Mouse (Mus musculus) NIH3T3 (cell line): ENCODE measurements around the gene Gimd1.

Experiments used
- DNase-seq: peaks from one replicate; pipeline ENCODE4 v3.0.0-alpha.2; 2012; ENCODE audit warnings: low read depth

The Gimd1 gene

DNA sequence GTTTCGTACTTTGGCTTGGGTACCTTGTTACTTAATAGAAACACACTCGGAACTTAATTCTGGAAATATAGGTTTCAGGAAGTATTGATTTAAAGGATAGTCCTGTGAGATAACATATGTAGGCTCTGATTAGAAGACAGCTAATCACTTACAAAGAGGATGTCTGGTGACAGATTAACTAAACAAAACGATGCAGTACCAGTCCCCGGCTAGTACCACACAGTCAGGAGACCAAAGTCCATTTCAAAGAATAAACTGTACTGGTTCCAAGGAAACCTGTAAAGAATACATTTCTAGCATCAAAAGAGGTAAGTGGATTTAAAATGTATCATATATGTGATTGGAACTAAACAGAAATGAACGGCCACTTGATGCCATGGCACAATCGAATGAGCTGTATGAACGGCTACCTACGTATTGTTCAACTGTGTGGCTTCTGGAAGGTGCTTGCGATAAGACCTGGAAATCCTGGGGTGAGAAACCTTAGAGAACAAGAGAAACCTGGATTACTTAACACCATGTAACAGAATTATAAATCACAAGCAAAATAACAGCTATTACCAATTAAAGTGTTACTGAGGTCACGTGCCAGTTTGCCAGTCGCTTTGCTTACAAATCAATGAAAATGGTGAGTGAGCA lies at the start of gene Gimd1:
TSS of gene Gimd1 (plus strand) at position 220 of the 639 bp plus-strand sequence.
- no peak for DNase-seq

DNA sequence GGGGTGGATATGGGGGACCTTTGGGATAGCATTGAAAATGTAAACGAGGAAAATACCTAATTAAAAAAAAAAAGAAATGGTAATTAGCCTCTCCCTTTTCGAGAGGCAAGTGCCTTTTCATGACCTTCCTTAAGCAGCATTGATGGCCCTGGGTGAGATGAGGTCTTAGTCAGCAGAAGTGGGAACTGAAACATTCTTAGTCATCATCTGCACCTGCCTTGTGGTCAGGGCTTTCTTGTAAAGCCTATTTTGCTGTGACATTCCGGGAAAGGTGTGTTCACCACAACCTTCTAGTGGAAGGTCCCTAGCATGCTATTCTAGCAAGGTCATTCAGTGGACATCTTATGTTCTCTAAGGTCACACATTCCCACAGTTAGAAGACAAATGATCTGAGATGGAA lies 48.4 kb upstream of the Gimd1 start:
- DNase-seq, result no peak

- DNase-seq, result peak; percentile 38
Measured at GRCm38 (mm10) chr3:132582339-132582738, 47.3 kb upstream of the Gimd1 start.

GRCm38 (mm10) chr3:132585122-132585972 lies 44.3 kb upstream of the Gimd1 start:
- DNase-seq, result no peak

GRCm38 (mm10) chr3:132588146-132588545 lies 41.5 kb upstream of the Gimd1 start:
- DNase-seq, result peak; percentile 79

GRCm38 (mm10) chr3:132590010-132590409 lies 39.6 kb upstream of the Gimd1 start:
- no peak for DNase-seq

GRCm38 (mm10) chr3:132590604-132591003 lies 39.0 kb upstream of the Gimd1 start:
- DNase-seq, result no peak

DNA sequence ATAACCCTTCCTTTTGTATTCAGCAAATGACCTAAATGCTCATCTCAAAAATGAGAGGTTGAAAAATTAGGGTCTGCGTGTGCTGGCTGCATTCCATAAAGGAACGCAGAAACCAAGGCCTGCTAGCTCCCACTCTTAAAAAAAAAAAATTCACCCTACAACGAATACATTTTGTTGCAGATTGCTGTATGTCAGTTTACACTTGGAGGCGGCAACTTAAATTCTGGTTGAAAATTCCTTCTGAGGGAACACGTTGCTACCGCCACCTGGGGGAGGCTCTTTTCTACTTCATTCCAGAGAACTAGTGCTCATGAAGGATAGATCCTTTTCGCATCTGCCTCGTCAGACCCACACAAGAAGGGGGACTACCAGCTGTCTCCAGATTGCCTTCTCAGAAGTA lies 879 bp upstream of the Gimd1 start:
- peak; percentile 38 for DNase-seq

GRCm38 (mm10) chr3:132633261-132633660 lies 3.6 kb downstream of the Gimd1 start:
- DNase-seq, result no peak

GRCm38 (mm10) chr3:132637080-132637479 lies 7.5 kb downstream of the Gimd1 start:
- no peak for DNase-seq

- peak; percentile 40 for DNase-seq
Measured at GRCm38 (mm10) chr3:132644071-132644470, 14.5 kb downstream of the Gimd1 start.

GRCm38 (mm10) chr3:132646814-132647213 lies 17.2 kb downstream of the Gimd1 start:
- no peak for DNase-seq

DNA sequence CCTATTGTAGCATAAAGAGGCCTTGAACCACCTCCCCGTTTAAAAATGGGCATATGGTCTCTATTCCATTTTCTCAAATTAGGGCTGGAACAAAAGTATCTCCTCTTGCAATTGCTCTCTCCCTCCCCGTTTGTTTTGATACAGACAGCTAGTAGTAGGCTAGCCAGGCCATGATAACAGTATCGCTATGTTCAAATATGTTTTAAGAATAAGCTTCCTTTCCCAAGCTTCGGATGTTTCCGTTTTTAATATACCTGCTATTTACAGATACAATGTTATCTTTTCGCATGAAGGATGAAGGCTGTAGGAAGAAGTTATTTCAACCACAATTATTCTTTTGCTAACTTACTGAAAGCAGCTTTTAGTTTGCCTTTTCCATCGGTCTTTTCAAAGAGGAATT lies 19.7 kb downstream of the Gimd1 start:
- no peak for DNase-seq

GRCm38 (mm10) chr3:132650191-132650590 lies 20.6 kb downstream of the Gimd1 start:
- DNase-seq, result no peak

- peak; percentile 94 for DNase-seq
Measured at GRCm38 (mm10) chr3:132651776-132652175, 22.2 kb downstream of the Gimd1 start.

DNA sequence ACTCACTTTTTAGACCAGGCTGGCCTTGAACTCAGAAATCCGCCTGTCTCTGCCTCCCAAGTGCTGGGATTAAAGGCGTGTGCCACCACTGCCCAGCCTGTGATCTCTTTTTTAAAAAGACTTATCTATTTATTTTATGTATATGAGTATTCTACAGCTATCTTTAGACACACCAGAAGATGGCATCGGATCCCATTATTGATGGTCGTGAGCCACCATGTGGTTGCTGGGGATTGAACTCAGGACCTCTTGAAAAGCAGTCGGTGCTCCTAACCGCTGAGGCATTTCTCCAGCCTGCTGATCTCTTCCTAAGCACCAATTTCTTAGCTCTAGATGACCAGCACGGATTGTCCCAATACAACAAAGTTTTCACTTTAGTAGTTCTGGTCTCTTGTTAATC lies 24.3 kb downstream of the Gimd1 start:
- no peak for DNase-seq

DNA sequence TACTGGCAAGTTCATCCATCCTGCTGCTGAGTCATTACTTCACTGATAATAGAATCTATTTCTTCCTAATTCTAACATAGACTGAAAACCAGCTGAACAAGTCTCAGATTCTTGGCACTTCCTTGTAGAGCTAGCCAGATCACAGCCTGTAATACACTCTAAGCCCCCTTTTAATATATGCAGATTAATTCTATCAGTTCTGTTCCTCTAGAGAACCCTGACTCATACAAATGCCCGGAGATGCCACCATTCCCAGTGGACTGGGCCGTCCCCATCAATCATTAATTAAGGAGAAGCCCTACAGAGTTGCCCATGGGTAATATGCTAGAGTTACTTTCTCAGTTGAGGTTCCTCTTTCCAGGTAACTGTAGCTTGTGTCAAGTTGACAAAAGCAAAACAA lies 26.3 kb downstream of the Gimd1 start:
- no peak for DNase-seq

GRCm38 (mm10) chr3:132677494-132677893 lies 47.9 kb downstream of the Gimd1 start:
- no peak for DNase-seq

DNA sequence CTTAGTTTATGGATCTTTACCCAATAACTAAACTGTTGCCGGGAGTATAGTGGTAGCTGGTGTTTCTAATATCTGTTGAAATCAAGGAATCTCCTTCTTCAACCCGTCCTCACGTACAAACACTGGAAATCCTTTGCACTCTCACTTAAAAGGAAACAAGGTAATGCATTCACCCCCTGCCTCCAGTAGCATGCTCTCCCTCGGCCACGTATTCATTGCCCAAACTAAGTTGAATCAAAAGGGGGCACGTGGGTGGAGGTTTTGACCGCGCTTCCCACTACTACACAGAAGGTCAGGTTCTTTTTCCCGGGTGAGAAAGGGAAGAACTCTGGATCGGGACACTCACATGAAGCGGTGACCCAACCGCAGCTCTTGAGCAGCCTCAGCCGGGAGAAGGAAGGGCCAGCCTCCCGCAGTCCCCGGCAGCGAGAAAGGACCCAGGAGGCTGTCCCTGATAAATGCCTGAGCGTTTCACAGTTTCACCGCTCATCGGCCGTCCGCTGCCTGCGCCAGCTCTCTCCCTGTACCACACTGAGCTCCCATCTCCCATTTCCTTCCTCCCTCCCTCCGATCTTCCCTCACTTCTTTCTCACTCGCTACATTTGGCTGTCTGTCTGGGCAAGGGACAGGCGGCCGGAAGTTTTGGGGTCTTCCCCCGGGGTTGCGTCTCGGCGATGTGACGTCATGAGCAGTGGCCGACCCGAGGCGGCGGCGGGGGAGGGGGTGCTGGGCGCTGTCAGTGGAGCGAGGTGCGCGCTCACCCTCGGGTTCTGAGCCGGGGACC lies 54.0 kb downstream of the Gimd1 start, which contains the start of gene Tbck:
TSS of gene Tbck (plus strand) at position 698 of the 784 bp plus-strand sequence.
- DNase-seq, result peak; percentile 95

- no peak for DNase-seq
Measured at GRCm38 (mm10) chr3:132684231-132684928, 54.8 kb downstream of the Gimd1 start, which contains the start of gene Aimp1. Gene Aimp1 (minus strand): TSS chr3:132684370.
